ENCODE assay signal across 29 mouse cellular contexts in the genomic region with DNA sequence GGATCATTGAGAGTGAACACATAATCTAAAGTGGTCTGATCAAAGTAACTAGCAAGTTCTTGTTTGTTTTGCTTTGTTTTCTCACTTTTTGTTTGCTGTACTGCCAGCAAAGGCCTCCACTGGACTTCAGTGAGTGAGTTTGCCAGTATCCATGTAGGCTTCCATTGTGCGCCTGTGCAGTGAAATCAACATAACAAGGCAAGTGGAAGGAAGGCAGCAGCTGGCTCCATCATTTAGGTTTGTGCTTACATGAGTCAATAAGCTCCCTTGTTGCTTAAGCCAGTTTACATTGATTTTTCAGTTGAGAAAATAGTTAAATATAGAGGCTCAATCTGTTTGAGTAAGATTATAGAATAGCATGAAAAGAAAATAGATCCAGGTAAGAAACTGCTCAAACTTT.
DNase-seq lines count a peak whose midpoint lies in the region; ATAC-seq and TF ChIP-seq lines count a peak whose summit lies in the region.
"Had no signal": no experiment of that assay in that cellular context is flagged by ENCODE, and none has a peak within 500 bp of the region (broad histone marks: within the 10 kb centered on the region; RNA-seq: fewer than 3 reads in every experiment).

No protein-coding gene starts in this region.

- H3K4me1 ChIP-seq in forebrain, embryonic 15.5 days = peaks cover 6% of the 10 kb centered on the region; the same call in 1 of the 2 replicates
- no peaks in the 10 kb centered on the region for H3K4me1 ChIP-seq in forebrain, embryonic 13.5 days
- H3K4me1 ChIP-seq in lung, adult 2 months (ENCODE audit: control insufficient read depth, insufficient read depth, low read length) = no peaks in the 10 kb centered on the region
- H3K4me1 ChIP-seq: embryonic facial prominence, embryonic 12.5 days; embryonic facial prominence, embryonic 15.5 days; forebrain, embryonic 12.5 days; heart, embryonic 12.5 days; heart, embryonic 15.5 days had no signal

- H3K4me2 ChIP-seq in forebrain, embryonic 15.5 days (replicated peaks) = no peak overlapping the region
- no peak overlapping the region for H3K4me2 ChIP-seq in forebrain, embryonic 13.5 days
- H3K4me2 ChIP-seq: embryonic facial prominence, embryonic 12.5 days; embryonic facial prominence, embryonic 15.5 days; forebrain, embryonic 12.5 days; heart, embryonic 12.5 days; heart, embryonic 15.5 days; hindbrain, embryonic 14.5 days had no signal

- H3K4me3 ChIP-seq in forebrain, embryonic 15.5 days = no peak overlapping the region
- H3K4me3 ChIP-seq in forebrain, embryonic 13.5 days = no peak overlapping the region
- no peak overlapping the region for H3K4me3 ChIP-seq in lung, adult 2 months (replicated peaks; ENCODE audit: extremely low read depth, low read depth, low read length)
- H3K4me3 ChIP-seq: embryonic facial prominence, embryonic 12.5 days; embryonic facial prominence, embryonic 15.5 days; forebrain, embryonic 12.5 days; heart, embryonic 12.5 days; heart, embryonic 15.5 days had no signal

- WGBS in forebrain, embryonic 15.5 days = 58% methylated on average over 1 of the region's 1 CpGs
- WGBS in forebrain, embryonic 13.5 days = 54% methylated on average over 1 of the region's 1 CpGs
- 75% methylated on average over 1 of the region's 1 CpGs for WGBS in lung, adult 2 months

- H3K36me3 ChIP-seq in forebrain, embryonic 15.5 days = no peaks in the 10 kb centered on the region
- H3K36me3 ChIP-seq in forebrain, embryonic 13.5 days (ENCODE audit: poor library complexity, severe bottlenecking) = no peaks in the 10 kb centered on the region
- H3K36me3 ChIP-seq: embryonic facial prominence, embryonic 12.5 days; embryonic facial prominence, embryonic 15.5 days; forebrain, embryonic 12.5 days; G1E; heart, embryonic 12.5 days; heart, embryonic 15.5 days had no signal

- no peaks in the 10 kb centered on the region for H3K27me3 ChIP-seq in forebrain, embryonic 15.5 days
- no peaks in the 10 kb centered on the region for H3K27me3 ChIP-seq in forebrain, embryonic 13.5 days
- H3K27me3 ChIP-seq: embryonic facial prominence, embryonic 12.5 days; embryonic facial prominence, embryonic 15.5 days; forebrain, embryonic 12.5 days; heart, embryonic 12.5 days; heart, embryonic 15.5 days; Patski had no signal

- TF ChIP-seq POLR2A in lung, adult 2 months (IDR thresholded peaks at IDR 0.05; ENCODE audit: borderline replicate concordance, extremely low read depth, low read depth, low read length) = no peak

- ATAC-seq in forebrain, embryonic 15.5 days (replicated peaks) = no peak
- no peak for ATAC-seq in forebrain, embryonic 13.5 days
- ATAC-seq: activated CD4-positive, CD25-positive, alpha-beta regulatory T cell, adult 4 months; hindbrain, postnatal 0 days; inflammation-experienced regulatory T-cells, adult 6 months; intestine, embryonic 16.5 days; Patski had no signal

- DNase-seq in embryo, embryonic 10 days (ENCODE audit: low spot score) = peak; percentile 4
- no peak for DNase-seq in embryo, embryonic 9.5 days (ENCODE audit: extremely low spot score)
- peak; percentile 13 for DNase-seq in ZHBTc4 (ENCODE audit: low read depth, low spot score)
- DNase-seq in retina, postnatal 1 day = peak; percentile 34
- DNase-seq in heart, postnatal 36 days = no peak
- no peak for DNase-seq in lung, adult 2 months
- DNase-seq: adrenal gland, adult 8-10 months; adrenal gland, postnatal 25 days; cerebellum, adult 18-20 months; cerebellum, adult 9-10 months; cerebellum, postnatal 14 days; gastrocnemius, postnatal 25 days; heart, adult 18-20 months; heart, postnatal 10 days; heart, postnatal 4 days had no signal

- intact Hi-C loops in heart, postnatal 36 days (cut with DNase I) = no loop called here

- 0 out of 2 replicates have a peak overlapping the region, but pooled peaks have one; percentile 46 for H3K27ac ChIP-seq in forebrain, embryonic 15.5 days (replicated peaks)
- no peak overlapping the region for H3K27ac ChIP-seq in forebrain, embryonic 13.5 days
- H3K27ac ChIP-seq: embryonic facial prominence, embryonic 12.5 days; embryonic facial prominence, embryonic 15.5 days; forebrain, embryonic 12.5 days; heart, embryonic 15.5 days; hindbrain, embryonic 14.5 days; hindbrain, postnatal 0 days had no signal

- H3K9ac ChIP-seq in forebrain, embryonic 15.5 days (replicated peaks) = no peak overlapping the region
- no peak overlapping the region for H3K9ac ChIP-seq in forebrain, embryonic 13.5 days
- H3K9ac ChIP-seq: embryonic facial prominence, embryonic 12.5 days; embryonic facial prominence, embryonic 15.5 days; forebrain, embryonic 12.5 days; heart, embryonic 12.5 days; heart, embryonic 15.5 days; hindbrain, embryonic 14.5 days had no signal

- H3K9me3 ChIP-seq in forebrain, embryonic 15.5 days = no peaks in the 10 kb centered on the region
- no peaks in the 10 kb centered on the region for H3K9me3 ChIP-seq in forebrain, embryonic 13.5 days (replicated peaks)
- H3K9me3 ChIP-seq: embryonic facial prominence, embryonic 12.5 days; embryonic facial prominence, embryonic 15.5 days; forebrain, embryonic 12.5 days; G1E; heart, embryonic 12.5 days; heart, embryonic 15.5 days had no signal

- TF ChIP-seq CTCF in lung, adult 2 months (IDR thresholded peaks at IDR 0.05; ENCODE audit: insufficient read depth, low read length) = no peak

Comparison
In these comparisons a context has a peak if more than half of its experiments do, and no peak if none do; other contexts are left out.
1. DNase-seq: peak in embryo, embryonic 10 days (single experiment), ZHBTc4 (single experiment) and retina, postnatal 1 day (single experiment); none in embryo, embryonic 9.5 days (single experiment), heart, postnatal 36 days (0 of 2) and lung, adult 2 months (single experiment).